ENCODE assay signal across 27 mouse cellular contexts in genomic region chr13:63184946-63185345, GRCm38 (mm10).
DNase-seq lines count a peak whose midpoint lies in the region; ATAC-seq and TF ChIP-seq lines count a peak whose summit lies in the region.
"Had no signal": no experiment of that assay in that cellular context is flagged by ENCODE, and none has a peak within 500 bp of the region (broad histone marks: within the 10 kb centered on the region; RNA-seq: fewer than 3 reads in every experiment).

No protein-coding gene starts in this region.

- WGBS in forebrain, embryonic 11.5 days: 57% methylated on average over 6 of the region's 6 CpGs
- WGBS in forebrain, embryonic 12.5 days: 52% methylated on average over 6 of the region's 6 CpGs
- WGBS in kidney, embryonic 15.5 days: 46% methylated on average over 6 of the region's 6 CpGs
- WGBS in intestine, postnatal 0 days: 82% methylated on average over 6 of the region's 6 CpGs

- peak; percentile 61 for DNase-seq in forebrain, embryonic 11.5 days (ENCODE audit: low spot score)
- peak; percentile 30 to 53 for DNase-seq in kidney, postnatal 4 days
- DNase-seq in brain, embryonic 14.5 days (ENCODE audit: low read depth): peak; percentile 25
- peak; percentile 42 for DNase-seq in retina, embryonic 14.5 days (ENCODE audit: low spot score)
- DNase-seq: adrenal gland, postnatal 36 days; B cell, adult 2 months; cerebellum, adult 11-12 months; cerebellum, postnatal 10 days; gastrocnemius, postnatal 36 days; heart, adult 2 months; heart, postnatal 36 days; liver, embryonic 13.5 days; lung, adult 2 months; lung, postnatal 14 days; right cerebral cortex, postnatal 14 days had no signal

- no peaks in the 10 kb centered on the region for H3K36me3 ChIP-seq in forebrain, embryonic 11.5 days (ENCODE audit: control insufficient read depth, insufficient read depth, low read length)
- H3K36me3 ChIP-seq in forebrain, embryonic 12.5 days (replicated peaks): no peaks in the 10 kb centered on the region
- H3K36me3 ChIP-seq in kidney, embryonic 15.5 days: no peaks in the 10 kb centered on the region
- H3K36me3 ChIP-seq in intestine, postnatal 0 days (ENCODE audit: control insufficient read depth, insufficient read depth): no peaks in the 10 kb centered on the region
- H3K36me3 ChIP-seq: G1E; heart, embryonic 15.5 days; liver, embryonic 13.5 days; neural tube, embryonic 15.5 days had no signal

- no peak overlapping the region for H3K4me3 ChIP-seq in forebrain, embryonic 11.5 days (ENCODE audit: low read depth, low read length)
- no peak overlapping the region for H3K4me3 ChIP-seq in forebrain, embryonic 12.5 days (replicated peaks)
- H3K4me3 ChIP-seq in kidney, embryonic 15.5 days (replicated peaks): no peak overlapping the region
- H3K4me3 ChIP-seq in intestine, postnatal 0 days (ENCODE audit: low read depth, low read length): no peak overlapping the region
- H3K4me3 ChIP-seq: heart, adult 2 months; heart, embryonic 15.5 days; liver, embryonic 13.5 days; myocyte; neural tube, embryonic 15.5 days had no signal

- no peak overlapping the region for H3K4me2 ChIP-seq in forebrain, embryonic 11.5 days (ENCODE audit: low read depth, low read length, severe bottlenecking)
- H3K4me2 ChIP-seq in forebrain, embryonic 12.5 days: no peak overlapping the region
- H3K4me2 ChIP-seq in kidney, embryonic 15.5 days: no peak overlapping the region
- H3K4me2 ChIP-seq in intestine, postnatal 0 days (replicated peaks; ENCODE audit: low read depth): no peak overlapping the region
- H3K4me2 ChIP-seq: heart, embryonic 15.5 days; liver, embryonic 13.5 days; neural tube, embryonic 15.5 days had no signal

- no peak for TF ChIP-seq CTCF in brain, embryonic 14.5 days (IDR thresholded peaks at IDR 0.05; ENCODE audit: borderline replicate concordance, extremely low read depth, insufficient read depth, insufficient read length)
- no peak for TF ChIP-seq CTCF in intestine, postnatal 0 days (IDR thresholded peaks at IDR 0.05; ENCODE audit: low read depth)

- no peak overlapping the region for H3K9ac ChIP-seq in forebrain, embryonic 11.5 days (ENCODE audit: low read length)
- no peak overlapping the region for H3K9ac ChIP-seq in forebrain, embryonic 12.5 days
- H3K9ac ChIP-seq in kidney, embryonic 15.5 days: no peak overlapping the region
- no peak overlapping the region for H3K9ac ChIP-seq in intestine, postnatal 0 days (ENCODE audit: low read depth, low read length)
- H3K9ac ChIP-seq: heart, embryonic 15.5 days; liver, embryonic 13.5 days; neural tube, embryonic 15.5 days had no signal

- H3K27me3 ChIP-seq in forebrain, embryonic 11.5 days (ENCODE audit: control insufficient read depth, insufficient read depth, low read length): no peaks in the 10 kb centered on the region
- H3K27me3 ChIP-seq in forebrain, embryonic 12.5 days: no peaks in the 10 kb centered on the region
- H3K27me3 ChIP-seq in kidney, embryonic 15.5 days: no peaks in the 10 kb centered on the region
- no peaks in the 10 kb centered on the region for H3K27me3 ChIP-seq in intestine, postnatal 0 days (replicated peaks; ENCODE audit: control insufficient read depth, insufficient read depth, low read length)
- H3K27me3 ChIP-seq: CH12.LX; heart, embryonic 15.5 days; liver, embryonic 13.5 days; neural tube, embryonic 15.5 days; Patski had no signal

- H3K4me1 ChIP-seq in forebrain, embryonic 11.5 days (replicated peaks; ENCODE audit: control insufficient read depth, insufficient read depth, low read length): 0 out of 2 replicates have a peak, but pooled peaks cover 3% of the 10 kb centered on the region
- H3K4me1 ChIP-seq in forebrain, embryonic 12.5 days: peaks cover 22% of the 10 kb centered on the region
- peaks cover 44% of the 10 kb centered on the region for H3K4me1 ChIP-seq in kidney, embryonic 15.5 days
- H3K4me1 ChIP-seq in intestine, postnatal 0 days (replicated peaks; ENCODE audit: control insufficient read depth, insufficient read depth, low read length): 0 out of 2 replicates have a peak, but pooled peaks cover 3% of the 10 kb centered on the region
- H3K4me1 ChIP-seq: liver, embryonic 13.5 days had no signal

- no peak overlapping the region for H3K27ac ChIP-seq in forebrain, embryonic 11.5 days (ENCODE audit: low read depth, low read length)
- no peak overlapping the region for H3K27ac ChIP-seq in forebrain, embryonic 12.5 days
- H3K27ac ChIP-seq in kidney, embryonic 15.5 days: no peak overlapping the region
- no peak overlapping the region for H3K27ac ChIP-seq in intestine, postnatal 0 days (ENCODE audit: low read depth, low read length)
- H3K27ac ChIP-seq: heart, adult 2 months; heart, embryonic 15.5 days; hindbrain, postnatal 0 days; liver, embryonic 13.5 days; neural tube, embryonic 15.5 days had no signal

- no peak for TF ChIP-seq POLR2A in brain, embryonic 14.5 days (IDR thresholded peaks at IDR 0.05; ENCODE audit: borderline replicate concordance, extremely low read depth, insufficient read depth, insufficient read length, poor library complexity, severe bottlenecking)

- ATAC-seq in forebrain, embryonic 11.5 days (replicated peaks; ENCODE audit: low FRiP score): no peak
- ATAC-seq in forebrain, embryonic 12.5 days (ENCODE audit: low FRiP score): no peak
- ATAC-seq in kidney, embryonic 15.5 days (replicated peaks; ENCODE audit: low FRiP score): no peak
- no peak for ATAC-seq in intestine, postnatal 0 days
- ATAC-seq: hindbrain, postnatal 0 days; intestine, embryonic 16.5 days; midbrain, embryonic 16.5 days; Patski had no signal

- H3K9me3 ChIP-seq in forebrain, embryonic 11.5 days (ENCODE audit: control insufficient read depth, low read length): no peaks in the 10 kb centered on the region
- no peaks in the 10 kb centered on the region for H3K9me3 ChIP-seq in forebrain, embryonic 12.5 days
- no peaks in the 10 kb centered on the region for H3K9me3 ChIP-seq in kidney, embryonic 15.5 days (replicated peaks)
- H3K9me3 ChIP-seq in intestine, postnatal 0 days (ENCODE audit: control insufficient read depth): no peaks in the 10 kb centered on the region
- H3K9me3 ChIP-seq: G1E; heart, embryonic 15.5 days; liver, embryonic 13.5 days; neural tube, embryonic 15.5 days had no signal
